Mouse (Mus musculus) hematopoietic stem cell, adult 5-6 weeks (primary cell): ENCODE results near the gene Uso1. TPM values are rescaled to one million over a fixed set of nuclear protein-coding genes. Genes with fewer than 3 reads are reported as not detected.

Source experiments
- ATAC-seq, 2 experiments: fragments of 125-278 bp in 1 of 2; replicated peaks in 1 of 2; 2 replicates each; pipeline ENCODE4 v1.8.0; 2016 to 2017; ENCODE audit warnings: inconsistent platforms in 2 of 2, mild to moderate bottlenecking in 2 of 2, moderate number of reproducible peaks in 2 of 2, low read depth in 1 of 2, moderate TSS enrichment in 1 of 2; ENCODE audit not compliant: low FRiP score in 2 of 2, poor library complexity in 2 of 2, severe bottlenecking in 2 of 2, insufficient read depth in 1 of 2, low TSS enrichment in 1 of 2
- total RNA-seq: library from RNA; stranded (forward); fragments of 172-1452, 232-1000 nt; gene quantifications from 2 replicates; pipeline ENCODE4 v1.2.3, GENCODE M21; 2017

The Uso1 gene
- total RNA-seq, result 9.9 and 21.3 TPM in 2 replicates

DNA sequence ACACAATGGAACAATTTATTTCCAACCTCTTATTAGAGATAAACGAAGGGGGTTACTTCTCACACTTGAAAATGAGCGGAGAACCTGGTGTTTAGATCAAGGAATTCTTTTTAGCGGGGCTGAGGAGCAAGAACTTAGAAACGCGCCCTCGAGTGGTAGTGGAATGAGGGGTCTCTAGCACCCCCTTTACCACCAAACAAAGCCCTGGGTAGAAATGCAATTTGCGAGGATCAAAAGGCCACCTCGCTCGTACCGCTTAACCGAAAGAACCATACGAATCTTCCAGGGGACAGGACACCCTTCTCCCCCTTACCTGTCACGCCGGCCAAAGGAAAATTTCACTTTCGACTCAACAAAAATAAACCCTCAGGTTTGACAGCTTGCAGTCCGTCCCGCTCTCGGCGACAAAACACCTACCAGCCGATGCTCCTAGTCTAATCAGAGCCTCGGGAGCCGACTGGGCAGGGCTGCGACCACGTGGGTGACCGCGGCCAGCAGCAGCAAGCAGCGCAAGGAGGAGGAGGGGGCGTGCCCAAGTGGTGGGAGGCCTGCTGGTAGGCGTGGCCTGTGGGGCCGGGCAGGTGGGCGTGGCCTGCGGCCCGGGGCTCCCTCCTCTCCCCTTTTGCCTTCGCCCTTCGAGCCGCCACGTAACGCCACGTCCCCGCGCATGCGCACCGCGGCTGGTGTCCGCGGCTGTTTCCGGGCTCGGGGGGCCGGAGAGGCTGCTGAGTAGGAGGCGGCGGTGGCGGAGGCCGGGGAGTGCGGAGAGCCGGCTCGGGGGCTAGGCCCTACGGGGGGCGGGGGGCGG lies at the start of gene Uso1:
Uso1 (plus strand) TSS at position 700 of the 808 bp plus-strand sequence.
- peak; percentile 93 to 94 for ATAC-seq

DNA sequence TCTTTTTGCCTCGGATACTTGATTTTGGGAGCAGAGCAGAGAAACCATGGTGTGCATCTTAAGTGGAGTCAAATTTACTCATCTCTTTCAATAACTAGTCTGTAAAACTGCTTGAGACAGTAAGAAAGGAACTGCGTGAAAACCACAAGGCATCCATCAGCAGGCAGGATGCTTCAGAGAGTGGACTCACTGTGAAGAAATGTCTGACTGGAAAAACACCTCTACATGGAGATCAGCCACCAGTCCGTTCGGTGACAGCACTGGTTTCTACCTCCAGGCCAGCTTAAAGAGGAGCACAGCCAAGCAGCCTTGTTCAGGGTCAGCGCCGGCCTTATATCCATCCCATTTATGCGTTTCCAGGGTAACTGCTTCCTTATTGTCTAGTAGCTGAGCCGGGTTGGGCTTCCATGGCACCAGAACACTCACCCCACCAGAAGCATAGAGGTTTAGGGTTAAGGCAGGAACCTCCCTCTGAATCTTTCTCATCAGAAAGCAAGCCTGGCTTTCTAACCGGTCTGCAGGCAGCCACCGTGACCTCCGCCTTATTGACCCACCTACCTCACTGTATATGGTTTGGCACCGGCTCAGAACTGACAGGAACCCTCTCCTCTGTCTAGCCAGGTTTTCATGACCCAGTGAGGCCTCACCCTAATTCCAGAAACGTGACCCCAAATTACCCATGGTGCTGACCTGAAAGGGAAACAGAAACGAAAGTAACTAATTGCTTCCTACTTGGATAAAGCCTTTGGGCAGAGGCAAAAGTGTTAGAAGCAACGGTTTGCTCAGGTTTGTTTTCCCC lies 44.3 kb upstream of the Uso1 start:
- peak; percentile 57 to 60 for ATAC-seq

- ATAC-seq, result no peak
Measured at GRCm38 (mm10) chr5:92094062-92094415, 43.7 kb upstream of the Uso1 start.

GRCm38 (mm10) chr5:92096786-92097185 lies 41.0 kb upstream of the Uso1 start:
- no peak for ATAC-seq

- ATAC-seq, result no peak
Measured at GRCm38 (mm10) chr5:92097779-92098178, 40.0 kb upstream of the Uso1 start.

GRCm38 (mm10) chr5:92098351-92099109 lies 39.2 kb upstream of the Uso1 start:
- peak; percentile 58 to 70 for ATAC-seq

DNA sequence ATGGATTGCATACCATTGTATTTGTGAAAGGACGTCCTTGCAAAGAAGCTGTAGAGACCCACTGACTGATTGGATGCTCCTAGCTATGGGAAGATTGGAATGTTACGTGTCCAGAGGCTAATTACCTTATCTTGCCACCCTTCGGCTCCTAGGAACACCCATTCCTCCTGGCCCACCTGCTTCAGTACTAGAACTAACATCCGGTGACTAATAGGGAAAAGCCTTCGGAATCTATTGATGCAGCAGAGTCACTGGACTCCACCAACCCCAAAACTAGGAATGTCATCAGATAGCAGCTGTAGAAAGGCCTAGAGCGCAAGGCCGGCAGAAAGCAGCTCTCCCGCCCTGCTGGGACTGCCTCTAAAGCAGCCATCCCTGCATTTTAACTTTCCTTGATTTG lies 36.1 kb upstream of the Uso1 start:
- no peak for ATAC-seq

DNA sequence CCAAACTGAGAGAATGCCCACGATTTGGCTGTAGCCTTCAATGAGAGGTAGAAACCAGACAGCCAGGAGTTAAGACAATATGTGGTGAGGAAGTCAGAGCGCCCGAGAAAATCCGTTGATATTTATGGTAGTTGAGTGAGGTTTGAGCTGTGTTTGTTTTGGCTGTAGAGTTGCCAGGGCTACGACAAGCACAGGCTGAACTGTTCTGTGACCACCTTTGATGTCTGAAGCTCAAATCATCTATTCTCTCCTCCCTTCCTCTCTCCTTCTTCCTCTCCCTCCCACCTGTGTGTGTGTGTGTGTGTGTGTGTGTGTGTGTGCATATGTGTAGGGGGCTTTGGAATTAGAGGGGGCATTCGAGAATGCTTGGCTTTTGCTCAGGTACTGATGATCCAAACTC lies 34.7 kb upstream of the Uso1 start:
- ATAC-seq, result peak; percentile 59 to 72

DNA sequence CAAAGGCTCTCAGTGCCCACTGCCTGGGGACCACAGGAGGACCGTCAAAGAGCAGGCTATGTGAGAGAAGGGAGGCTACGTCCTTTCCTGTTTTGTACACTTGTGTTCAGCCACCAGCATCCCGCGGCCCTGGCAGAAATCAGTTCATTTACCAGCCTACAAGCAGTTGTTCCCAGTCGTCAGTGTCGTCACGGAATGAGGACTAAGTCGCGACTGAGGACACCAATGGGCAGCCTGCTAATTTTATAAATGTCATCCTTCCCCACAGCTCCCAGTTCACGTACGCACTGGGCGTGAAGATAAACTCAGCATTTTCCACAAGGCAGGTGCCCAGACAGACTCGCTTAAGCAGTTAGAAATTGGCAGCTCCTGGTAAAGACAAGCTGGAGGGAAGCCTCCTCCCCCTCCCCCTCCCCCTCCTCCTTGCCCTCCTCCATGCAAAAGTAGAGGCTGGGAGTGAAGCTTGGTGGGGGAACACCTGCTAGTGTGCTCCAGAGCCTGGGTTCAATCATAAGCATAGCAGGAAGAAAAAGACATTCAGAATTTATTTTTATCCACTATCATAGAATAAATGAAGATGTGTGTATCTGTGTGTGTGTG lies 33.8 kb upstream of the Uso1 start:
- no peak for ATAC-seq

DNA sequence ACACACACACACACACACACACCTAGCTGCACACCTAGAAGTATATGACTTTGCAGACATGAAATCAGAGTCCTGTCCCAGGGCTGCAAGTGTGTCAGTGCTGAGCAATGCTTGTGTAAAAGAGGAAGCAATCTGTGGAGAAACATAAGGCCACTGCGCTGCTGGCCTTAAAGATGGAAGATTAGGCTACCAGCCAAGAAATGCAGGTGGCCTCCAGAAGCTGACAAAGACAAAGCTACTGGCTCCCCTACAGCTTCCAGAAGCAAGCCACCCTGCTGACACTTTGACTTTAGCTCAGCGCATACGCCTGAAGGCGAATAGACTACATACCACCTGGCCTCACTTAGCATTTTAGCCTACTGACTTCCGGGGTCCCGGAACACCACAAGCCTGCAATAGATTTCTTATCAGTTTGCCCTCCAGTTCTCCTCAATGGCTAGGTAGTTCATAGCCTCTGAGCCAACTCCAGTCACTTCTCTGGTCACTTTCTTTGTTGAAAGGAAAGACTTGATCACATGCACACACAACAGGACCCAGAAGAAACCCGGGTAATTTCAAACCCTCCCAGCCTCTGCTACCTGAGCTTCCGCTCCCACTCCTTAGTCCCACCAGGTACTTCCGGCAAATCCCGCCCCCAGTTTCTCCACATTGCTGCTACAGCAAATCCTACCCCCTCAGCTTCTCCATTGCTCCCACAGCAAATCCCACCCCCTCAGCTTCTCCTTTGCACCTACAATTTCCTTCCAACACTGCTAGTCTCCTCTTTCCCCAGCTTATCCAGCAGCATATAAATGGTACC lies 31.2 kb upstream of the Uso1 start:
- peak; percentile 87 to 89 for ATAC-seq

DNA sequence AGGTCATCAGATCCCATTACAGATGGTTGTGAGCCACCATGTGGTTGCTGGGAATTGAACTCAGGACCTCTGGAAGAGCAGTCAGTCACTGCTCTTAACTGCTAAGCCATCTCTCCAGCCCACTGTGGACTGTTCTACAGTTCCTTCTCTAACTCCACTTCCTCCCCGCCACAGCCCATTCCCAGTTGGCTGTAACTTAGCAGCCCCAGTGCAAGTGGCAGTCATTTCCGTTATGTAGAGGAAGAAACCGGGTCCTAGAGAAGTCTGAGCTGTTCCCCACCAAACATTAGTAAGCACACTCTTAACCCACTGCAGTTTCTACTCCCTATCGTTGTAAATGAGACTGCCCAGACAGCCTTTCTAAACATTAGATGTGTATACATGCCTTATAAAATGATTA lies 30.5 kb upstream of the Uso1 start:
- peak; percentile 51 to 56; a peak in 3 of 4 replicates for ATAC-seq

DNA sequence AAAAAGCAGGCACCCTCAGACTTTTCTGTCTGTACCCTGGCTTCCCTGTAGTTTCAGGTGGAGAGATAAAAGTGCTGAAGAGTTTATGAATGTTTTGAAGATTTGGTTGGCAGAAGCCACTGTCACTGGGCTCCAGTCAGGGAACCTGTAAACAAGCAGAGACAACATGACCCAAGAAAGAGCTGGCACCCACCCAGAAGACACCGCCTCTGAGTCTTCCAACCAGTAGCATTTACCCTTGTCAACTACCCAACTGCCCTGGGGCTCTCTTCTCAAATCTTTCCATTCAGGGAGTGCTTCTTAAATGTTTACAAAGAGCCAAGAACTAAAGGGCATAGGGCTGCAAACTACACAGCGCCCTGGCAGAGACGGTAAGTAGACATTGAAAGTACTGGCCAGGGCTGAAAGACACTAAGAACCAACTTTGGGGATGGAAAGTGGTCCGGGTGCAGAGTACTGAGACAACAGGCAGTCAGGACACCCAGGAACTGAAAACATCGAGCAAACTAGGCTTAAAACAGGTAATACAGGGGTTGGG lies 26.9 kb upstream of the Uso1 start:
- ATAC-seq, result no peak

DNA sequence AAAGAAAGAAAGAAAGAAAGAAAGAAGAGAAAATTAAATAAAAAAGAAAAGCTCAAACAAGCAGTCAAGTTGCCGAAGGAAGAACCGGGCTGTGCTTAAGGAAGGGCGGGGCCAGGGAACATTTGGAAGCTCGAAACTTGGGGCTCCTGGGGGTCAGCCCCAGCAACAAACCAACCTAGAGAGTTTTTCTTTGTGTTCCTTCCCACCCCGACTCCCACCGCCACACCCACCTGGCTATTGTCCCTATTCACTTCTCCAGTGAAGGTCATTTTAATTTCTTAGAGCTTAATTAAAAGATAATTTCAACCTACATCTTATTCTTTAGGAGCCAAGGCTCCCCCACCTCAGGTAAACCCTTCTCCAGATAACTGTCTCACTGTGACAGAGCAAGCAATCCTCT lies 25.6 kb upstream of the Uso1 start:
- ATAC-seq, result 0 out of 4 replicates have a peak, but pooled peaks of 1 of the 2 experiments have one; percentile 21

GRCm38 (mm10) chr5:92112585-92112984 lies 25.2 kb upstream of the Uso1 start:
- no peak for ATAC-seq

DNA sequence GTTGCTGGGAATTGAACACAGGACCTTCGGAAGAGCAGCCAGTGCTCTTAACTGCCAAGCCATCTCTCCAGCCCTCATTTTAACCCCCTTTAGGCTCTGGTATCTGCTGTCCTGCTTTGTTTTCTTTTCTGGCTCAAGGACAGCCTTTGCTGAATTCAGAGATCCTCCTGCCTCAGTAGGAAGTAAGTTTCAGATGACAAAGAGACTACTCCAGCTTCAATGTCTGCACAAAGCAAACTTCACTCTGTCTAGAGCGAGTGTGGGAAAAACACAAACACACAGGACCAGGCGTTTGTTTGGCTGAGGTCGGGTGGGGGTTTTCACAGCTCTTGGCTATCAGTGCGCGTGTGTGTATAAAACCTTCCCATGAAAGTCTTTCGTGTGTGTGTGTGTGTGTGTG lies 24.3 kb upstream of the Uso1 start:
- ATAC-seq, result no peak

- ATAC-seq, result no peak
Measured at GRCm38 (mm10) chr5:92114223-92114622, 23.5 kb upstream of the Uso1 start.

DNA sequence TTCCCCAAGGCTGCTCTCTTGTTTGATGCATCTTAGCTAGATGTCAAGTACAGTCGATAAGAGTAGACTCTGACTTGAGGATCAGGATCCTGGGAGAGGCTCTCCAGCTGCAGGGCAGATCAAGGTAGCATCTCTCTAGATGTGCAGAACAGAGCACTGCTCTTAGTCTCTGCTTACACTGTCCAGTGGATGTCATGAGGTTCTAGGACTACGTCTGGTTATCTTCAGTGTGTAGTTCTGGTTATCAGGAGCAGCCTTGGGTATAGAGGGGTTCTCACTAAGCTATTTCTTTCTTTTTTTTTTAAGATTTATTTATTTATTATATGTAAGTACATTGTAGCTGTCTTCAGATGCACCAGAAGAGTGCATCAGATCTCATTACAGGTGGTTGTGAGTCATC lies 22.8 kb upstream of the Uso1 start:
- ATAC-seq, result no peak
